Mouse (Mus musculus): ENCODE data around the gene Fam92a. TPM values are rescaled to one million over a fixed set of nuclear protein-coding genes. Genes with fewer than 3 reads are reported as not detected.

Fam92a gene
- polyA plus RNA-seq, 1 experiment = 22.9 TPM

Other genes starting within 250 kb of the Fam92a start
- gene Gm10604, start 190.8 kb downstream of the Fam92a start, polyA plus RNA-seq (2012; fragmentation: generic; extraction: Trizol) = not detected
- gene Rbm12b2, start 82.6 kb downstream of the Fam92a start, polyA plus RNA-seq (2012; fragmentation: generic; extraction: Trizol) = 2.4 TPM
- gene Rbm12b1, start 31.8 kb downstream of the Fam92a start, polyA plus RNA-seq (2012; fragmentation: generic; extraction: Trizol) = 0.78 TPM

Data from C2C12 (cell line).